Mouse (Mus musculus) kidney, postnatal 0 days (tissue): ENCODE data around the gene Tmem52b. TPM values are rescaled to one million over a fixed set of nuclear protein-coding genes. Genes with fewer than 3 reads are reported as not detected.

ENCODE experiments used
- ATAC-seq: fragments of 200-750 bp; cut with Nextera tagmentation; replicated peaks from 2 replicates; pipeline ENCODE4 v1.8.0; 2017; ENCODE audit warnings: low read depth, moderate number of reproducible peaks, moderate TSS enrichment, moderate library complexity; ENCODE audit not compliant: low FRiP score
- DNase-seq: peaks from one replicate; pipeline ENCODE4 v3.0.0-alpha.2; 2016; ENCODE audit warnings: low spot score
- H3K27ac ChIP-seq: fragments of 300-500 bp; sonication (generic); 2 replicates; pipeline ENCODE4 v1.5.1; 2014; ENCODE audit warnings: mild to moderate bottlenecking
- H3K27me3 ChIP-seq: fragments of 300-500 bp; sonication (generic); 2 replicates; pipeline ENCODE4 v1.6.1; 2014; ENCODE audit warnings: low read length, mixed read lengths; ENCODE audit not compliant: insufficient read depth
- H3K36me3 ChIP-seq: fragments of 300-500 bp; sonication (generic); 2 replicates; pipeline ENCODE4 v1.6.1; 2014; ENCODE audit warnings: low read length, mixed read lengths; ENCODE audit not compliant: insufficient read depth
- H3K4me1 ChIP-seq: fragments of 300-500 bp; sonication (generic); replicated peaks from 2 replicates; pipeline ENCODE4 v1.6.1; 2014; ENCODE audit warnings: antibody characterized with exemption, low read length, mixed read lengths; ENCODE audit not compliant: insufficient read depth
- H3K4me2 ChIP-seq: fragments of 300-500 bp; sonication (generic); 2 replicates; pipeline ENCODE4 v1.6.1; 2014; ENCODE audit warnings: mild to moderate bottlenecking, low read length, moderate library complexity, mixed read lengths
- H3K4me3 ChIP-seq: fragments of 300-500 bp; sonication (generic); replicated peaks from 2 replicates; pipeline ENCODE4 v1.5.1; 2014; ENCODE audit warnings: low read depth, low read length
- H3K9ac ChIP-seq: fragments of 300-500 bp; sonication (generic); 2 replicates; pipeline ENCODE4 v1.6.1; 2014; ENCODE audit warnings: low read depth, low read length
- H3K9me3 ChIP-seq: fragments of 300-500 bp; sonication (generic); replicated peaks from 2 replicates; pipeline ENCODE4 v1.6.1; 2016; ENCODE audit warnings: low read length, inconsistent platforms, mixed read lengths
- CTCF ChIP-seq: IDR thresholded peaks from 2 replicates; pipeline ENCODE4 v1.5.1; 2016; ENCODE audit warnings: antibody characterized with exemption, low read depth, mild to moderate bottlenecking, moderate library complexity
- WGBS: fragments of 180-500 bp; shearing (Covaris S2); extraction: QIAGEN DNeasy Blood & Tissue Kit; methylation state at CpG from one replicate; pipeline ENCODE4 v1.1.7; 2014; 5-methylcytosine and 5-hydroxymethylcytosine counted together
- polyA plus RNA-seq: library from polyadenylated mRNA; unstranded; fragments of >200 nt; fragmentation: Nextera tagmentation; extraction: Ambion mirVana; gene quantifications from 2 replicates; pipeline ENCODE4 v1.2.1, GENCODE M21; 2015

Tmem52b gene
- polyA plus RNA-seq = 96.6 and 98.5 TPM in 2 replicates

- no peak for ATAC-seq
Observed at GRCm38 (mm10) chr6:129512367-129512766, at the start of gene Tmem52b. TSS of gene Tmem52b (plus strand) at chr6:129512555.

GRCm38 (mm10) chr6:129471386-129471785 lies 41.0 kb upstream of the Tmem52b start:
- 91% methylated on average over 6 of the region's 6 CpGs for WGBS
- no peak overlapping the region for H3K4me3 ChIP-seq
- H3K9ac ChIP-seq = no peak overlapping the region
- DNase-seq (no peak), ATAC-seq (no peak)
- no peaks in the 10 kb centered on the region for H3K36me3 ChIP-seq
- no peak overlapping the region for H3K4me2 ChIP-seq
- H3K27me3 ChIP-seq = no peaks in the 10 kb centered on the region
- no peak overlapping the region for H3K27ac ChIP-seq
- no peaks in the 10 kb centered on the region for H3K4me1 ChIP-seq
- no peaks in the 10 kb centered on the region for H3K9me3 ChIP-seq
- no peak for TF ChIP-seq CTCF

More at GRCm38 (mm10) chr6:129512367-129512766, at the start of gene Tmem52b:
- Histone ChIP-seq H3K27me3 (no peaks in the 10 kb centered on the region), H3K36me3 (no peaks in the 10 kb centered on the region), H3K9ac (peak within 1 kb of the TSS; percentile 42; the same call in 1 of the 2 replicates), H3K4me2 (peak within 1 kb of the TSS; percentile 31; the same call in 1 of the 2 replicates), H3K9me3 (no peaks in the 10 kb centered on the region), H3K4me1 (no peaks in the 10 kb centered on the region; the same call in none of the 2 replicates), H3K4me3 (peak within 1 kb of the TSS; percentile 16; the same call in 1 of the 2 replicates), H3K27ac (peak within 1 kb of the TSS; percentile 68)
- DNase-seq = no peak
- WGBS = 25% methylated on average over 3 of the region's 3 CpGs
- no peak for TF ChIP-seq CTCF

GRCm38 (mm10) chr6:129472627-129473026 lies 39.7 kb upstream of the Tmem52b start:
- no peak overlapping the region for H3K4me3 ChIP-seq
- DNase-seq (peak; percentile 14), ATAC-seq (no peak)
- no peaks in the 10 kb centered on the region for H3K36me3 ChIP-seq
- H3K27me3 ChIP-seq = no peaks in the 10 kb centered on the region
- no peaks in the 10 kb centered on the region for H3K9me3 ChIP-seq
- H3K27ac ChIP-seq = no peak overlapping the region
- H3K4me1 ChIP-seq = no peaks in the 10 kb centered on the region
- H3K4me2 ChIP-seq = no peak overlapping the region
- no peak for TF ChIP-seq CTCF
- H3K9ac ChIP-seq = no peak overlapping the region
- 45% methylated on average over 5 of the region's 5 CpGs for WGBS

GRCm38 (mm10) chr6:129476404-129477126 lies 35.8 kb upstream of the Tmem52b start:
- Histone ChIP-seq H3K4me1 (peaks cover 8% of the 10 kb centered on the region; the same call in 1 of the 2 replicates), H3K27me3 (no peaks in the 10 kb centered on the region), H3K9ac (no peak overlapping the region), H3K9me3 (no peaks in the 10 kb centered on the region), H3K4me3 (no peak overlapping the region), H3K36me3 (no peaks in the 10 kb centered on the region), H3K4me2 (peak overlapping the region; percentile 1; the same call in 1 of the 2 replicates), H3K27ac (no peak overlapping the region)
- peak; percentile 78 for DNase-seq
- 17% methylated on average over 13 of the region's 13 CpGs for WGBS
- no peak for ATAC-seq
- TF ChIP-seq CTCF = peak; percentile 83

GRCm38 (mm10) chr6:129480089-129480958 lies 32.0 kb upstream of the Tmem52b start:
- H3K4me2 ChIP-seq = no peak overlapping the region
- H3K9me3 ChIP-seq = no peaks in the 10 kb centered on the region
- DNase-seq = peak; percentile 37
- no peaks in the 10 kb centered on the region for H3K27me3 ChIP-seq
- ATAC-seq = no peak
- no peak overlapping the region for H3K4me3 ChIP-seq
- H3K36me3 ChIP-seq = no peaks in the 10 kb centered on the region
- no peak for TF ChIP-seq CTCF
- 36% methylated on average over 8 of the region's 8 CpGs for WGBS
- no peak overlapping the region for H3K27ac ChIP-seq
- peaks cover 8% of the 10 kb centered on the region; the same call in 1 of the 2 replicates for H3K4me1 ChIP-seq
- H3K9ac ChIP-seq = no peak overlapping the region

GRCm38 (mm10) chr6:129494924-129495323 lies 17.4 kb upstream of the Tmem52b start:
- Histone ChIP-seq H3K36me3 (no peaks in the 10 kb centered on the region), H3K9ac (no peak overlapping the region), H3K4me1 (no peaks in the 10 kb centered on the region), H3K4me2 (no peak overlapping the region), H3K27ac (no peak overlapping the region), H3K9me3 (no peaks in the 10 kb centered on the region), H3K4me3 (no peak overlapping the region), H3K27me3 (no peaks in the 10 kb centered on the region)
- WGBS = 84% methylated on average over 4 of the region's 4 CpGs
- TF ChIP-seq CTCF = no peak
- DNase-seq = no peak
- ATAC-seq = no peak
